Mouse (Mus musculus) lung, postnatal 0 days (tissue): ENCODE data around the gene Gys1. TPM values are rescaled to one million over a fixed set of nuclear protein-coding genes. Genes with fewer than 3 reads are reported as not detected.

Experiments
- ATAC-seq: fragments of 200-750 bp; cut with Nextera tagmentation; 2 replicates; pipeline ENCODE4 v1.8.0; 2017; ENCODE audit warnings: moderate library complexity
- DNase-seq: peaks from one replicate; pipeline ENCODE4 v3.0.0-alpha.2; 2016; ENCODE audit warnings: low spot score
- H3K27ac ChIP-seq: fragments of 300-500 bp; sonication (generic); 2 replicates; pipeline ENCODE4 v1.5.1; 2014; ENCODE audit warnings: antibody characterized with exemption, mild to moderate bottlenecking, low read length, mixed read lengths
- H3K27me3 ChIP-seq: fragments of 300-500 bp; sonication (generic); replicated peaks from 2 replicates; pipeline ENCODE4 v1.6.1; 2014; ENCODE audit warnings: low read length, mixed read lengths; ENCODE audit not compliant: insufficient read depth
- H3K36me3 ChIP-seq: fragments of 300-500 bp; sonication (generic); 2 replicates; pipeline ENCODE4 v1.6.1; 2014; ENCODE audit warnings: low read length, mixed read lengths; ENCODE audit not compliant: insufficient read depth
- H3K4me1 ChIP-seq: fragments of 300-500 bp; sonication (generic); 2 replicates; pipeline ENCODE4 v1.6.1; 2014; ENCODE audit warnings: antibody characterized with exemption, low read depth, low read length, mixed read lengths; ENCODE audit not compliant: insufficient read depth
- H3K4me2 ChIP-seq: fragments of 300-500 bp; sonication (generic); replicated peaks from 2 replicates; pipeline ENCODE4 v1.6.1; 2014; ENCODE audit warnings: low read depth, mild to moderate bottlenecking, low read length, moderate library complexity, mixed read lengths
- H3K4me3 ChIP-seq: fragments of 300-500 bp; sonication (generic); 2 replicates; pipeline ENCODE4 v1.5.1; 2014; ENCODE audit warnings: low read depth, low read length
- H3K9ac ChIP-seq: fragments of 300-500 bp; sonication (generic); replicated peaks from 2 replicates; pipeline ENCODE4 v1.6.1; 2014; ENCODE audit warnings: low read depth, mild to moderate bottlenecking
- H3K9me3 ChIP-seq: fragments of 300-500 bp; sonication (generic); 2 replicates; pipeline ENCODE4 v1.6.1; 2016; ENCODE audit warnings: low read length, mixed read lengths
- CTCF ChIP-seq: IDR thresholded peaks from 2 replicates; pipeline ENCODE4 v1.5.1; 2016; ENCODE audit warnings: antibody characterized with exemption, mild to moderate bottlenecking
- EP300 ChIP-seq: IDR thresholded peaks from 2 replicates; pipeline ENCODE4 v1.6.1; 2016; ENCODE audit warnings: antibody characterized with exemption, mild to moderate bottlenecking, control low read depth
- WGBS: fragments of 180-500 bp; shearing (Covaris S2); extraction: QIAGEN DNeasy Blood & Tissue Kit; methylation state at CpG from one replicate; pipeline ENCODE4 v1.1.7; 2014; 5-methylcytosine and 5-hydroxymethylcytosine counted together
- polyA plus RNA-seq: library from polyadenylated mRNA; unstranded; fragments of >200 nt; fragmentation: Nextera tagmentation; extraction: Ambion mirVana; gene quantifications from 2 replicates; pipeline ENCODE4 v1.2.1, GENCODE M21; 2015

Gene Gys1
- polyA plus RNA-seq, 1 experiment from 2014 or later, result 19.2 TPM

GRCm38 (mm10) chr7:45421194-45421593, 13.4 kb upstream of the Gys1 start:
- Histone ChIP-seq H3K4me2 (no peak overlapping the region), H3K4me1 (no peaks in the 10 kb centered on the region), H3K9me3 (no peaks in the 10 kb centered on the region), H3K4me3 (no peak overlapping the region), H3K9ac (no peak overlapping the region), H3K36me3 (peaks cover 24% of the 10 kb centered on the region), H3K27me3 (0 out of 2 replicates have a peak, but pooled peaks cover 5% of the 10 kb centered on the region), H3K27ac (no peak overlapping the region)
- TF ChIP-seq EP300 (no peak), CTCF (no peak)
- DNase-seq (no peak), ATAC-seq (no peak)
- WGBS, result 92% methylated on average over 14 of the region's 14 CpGs

- Histone ChIP-seq H3K4me3 (no peak overlapping the region), H3K9ac (no peak overlapping the region), H3K27ac (no peak overlapping the region), H3K4me1 (no peaks in the 10 kb centered on the region), H3K27me3 (no peaks in the 10 kb centered on the region), H3K4me2 (no peak overlapping the region), H3K36me3 (peaks cover 37% of the 10 kb centered on the region), H3K9me3 (no peaks in the 10 kb centered on the region)
- ATAC-seq (no peak), DNase-seq (no peak)
- 81% methylated on average over 8 of the region's 8 CpGs for WGBS
- no peak for TF ChIP-seq CTCF
- TF ChIP-seq EP300, result no peak
These were observed 8.1 kb upstream of the Gys1 start for GRCm38 (mm10) chr7:45426556-45426955.

GRCm38 (mm10) chr7:45433835-45434202, 825 bp upstream of the Gys1 start:
- WGBS, result 0% methylated on average over 7 of the region's 7 CpGs
- Histone ChIP-seq H3K27me3 (no peaks in the 10 kb centered on the region), H3K4me1 (peaks cover 26% of the 10 kb centered on the region; the same call in 1 of the 2 replicates), H3K4me3 (peak overlapping the region; percentile 55), H3K4me2 (peak overlapping the region; percentile 86), H3K9me3 (no peaks in the 10 kb centered on the region), H3K9ac (peak overlapping the region; percentile 55), H3K36me3 (peaks cover 6% of the 10 kb centered on the region), H3K27ac (peak overlapping the region; percentile 72)
- DNase-seq (no peak), ATAC-seq (no peak)
- TF ChIP-seq EP300, result no peak
- TF ChIP-seq CTCF, result no peak

GRCm38 (mm10) chr7:45435038-45435437, 394 bp downstream of the Gys1 start:
- DNase-seq (peak; percentile 65), ATAC-seq (peak; percentile 8; the same call in 1 of the 2 replicates)
- peak overlapping the region; percentile 91 for H3K27ac ChIP-seq
- peak overlapping the region; percentile 82 for H3K4me2 ChIP-seq
- H3K4me3 ChIP-seq, result peak overlapping the region; percentile 63
- no peaks in the 10 kb centered on the region for H3K9me3 ChIP-seq
- TF ChIP-seq EP300 (peak; percentile 24; the same call in 1 of the 2 replicates), CTCF (no peak)
- H3K27me3 ChIP-seq, result no peaks in the 10 kb centered on the region
- H3K36me3 ChIP-seq, result no peaks in the 10 kb centered on the region
- WGBS, result 3% methylated on average over 16 of the region's 16 CpGs
- peak overlapping the region; percentile 64 for H3K9ac ChIP-seq
- H3K4me1 ChIP-seq, result peaks cover 26% of the 10 kb centered on the region; the same call in 1 of the 2 replicates

- WGBS, result 76% methylated on average over 5 of the region's 5 CpGs
- ATAC-seq (no peak), DNase-seq (no peak)
- Histone ChIP-seq H3K4me2 (peak overlapping the region; percentile 82; the same call in 1 of the 2 replicates), H3K27me3 (no peaks in the 10 kb centered on the region), H3K4me3 (no peak overlapping the region), H3K9me3 (no peaks in the 10 kb centered on the region), H3K27ac (no peak overlapping the region), H3K36me3 (no peaks in the 10 kb centered on the region), H3K9ac (no peak overlapping the region; the same call in 1 of the 2 replicates), H3K4me1 (peaks cover 26% of the 10 kb centered on the region; the same call in 1 of the 2 replicates)
- TF ChIP-seq CTCF, result no peak
- TF ChIP-seq EP300, result no peak
These were observed 1.8 kb downstream of the Gys1 start for GRCm38 (mm10) chr7:45436444-45436843.

GRCm38 (mm10) chr7:45437046-45437445, 2.4 kb downstream of the Gys1 start:
- DNase-seq (peak; percentile 5), ATAC-seq (no peak)
- Histone ChIP-seq H3K36me3 (no peaks in the 10 kb centered on the region), H3K27me3 (no peaks in the 10 kb centered on the region), H3K4me1 (peaks cover 26% of the 10 kb centered on the region; the same call in 1 of the 2 replicates), H3K4me2 (no peak overlapping the region), H3K9ac (no peak overlapping the region), H3K27ac (no peak overlapping the region), H3K4me3 (no peak overlapping the region), H3K9me3 (no peaks in the 10 kb centered on the region)
- TF ChIP-seq EP300, result no peak
- no peak for TF ChIP-seq CTCF
- WGBS, result 49% methylated on average over 6 of the region's 6 CpGs
